Mouse (Mus musculus): ENCODE results near the gene Mcoln1. TPM values are rescaled to one million over a fixed set of nuclear protein-coding genes. Genes with fewer than 3 reads are reported as not detected.

The Mcoln1 gene
- 88.3 and 111 TPM in 2 replicates for polyA plus RNA-seq (2015; fragmentation: Nextera tagmentation; extraction: Ambion mirVana)

DNA sequence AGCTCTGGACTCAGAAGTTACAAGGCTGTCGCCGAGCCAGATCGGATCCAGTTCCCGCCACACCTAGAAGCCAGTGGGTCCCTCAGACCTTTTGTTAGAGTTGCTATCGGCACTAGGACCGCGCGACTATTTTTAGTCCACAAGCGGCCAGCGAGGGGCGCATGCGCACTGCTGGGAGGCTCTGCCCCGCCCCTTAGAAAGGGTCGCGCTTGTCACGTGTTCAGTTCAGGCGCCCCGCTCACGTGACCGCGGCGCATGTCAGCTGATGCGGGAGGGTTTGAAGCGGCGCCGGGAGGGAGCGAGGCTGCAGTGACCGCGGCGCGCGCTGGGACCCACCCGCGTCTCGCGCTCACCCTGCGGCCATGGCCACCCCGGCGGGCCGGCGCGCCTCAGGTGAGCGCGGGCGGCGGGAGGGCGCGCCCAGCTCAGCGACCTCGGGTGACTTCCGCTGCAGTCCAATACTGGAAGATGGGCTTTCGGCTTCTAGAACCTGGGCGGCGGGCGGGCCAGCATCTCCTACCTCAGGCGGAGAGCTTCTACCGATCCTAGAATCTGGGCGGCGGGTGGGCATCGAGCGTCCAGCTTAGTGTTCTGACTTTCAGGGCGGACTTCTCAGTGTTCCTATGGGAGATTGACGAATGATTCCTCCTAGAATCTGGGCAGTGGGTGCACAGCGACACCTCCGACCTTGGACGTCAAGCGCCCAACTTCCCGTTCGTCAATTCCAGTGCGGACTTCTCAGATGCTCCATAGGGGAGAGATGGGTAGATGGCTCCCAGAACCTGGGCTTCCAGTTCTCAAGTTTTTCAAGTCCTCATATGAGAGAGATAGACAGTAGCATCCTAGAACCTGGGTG is at the start of gene Mcoln1:
Gene Mcoln1 (plus strand): TSS at position 223 of the 856 bp plus-strand sequence.
- Histone ChIP-seq H3K4me3 (replicated peaks; ENCODE audit: low read length) (peak within 1 kb of the TSS; percentile 66), H3K9me3 (ENCODE audit: control insufficient read depth, low read length) (no peaks in the 10 kb centered on the region; the same call in 1 of the 2 replicates)

DNA sequence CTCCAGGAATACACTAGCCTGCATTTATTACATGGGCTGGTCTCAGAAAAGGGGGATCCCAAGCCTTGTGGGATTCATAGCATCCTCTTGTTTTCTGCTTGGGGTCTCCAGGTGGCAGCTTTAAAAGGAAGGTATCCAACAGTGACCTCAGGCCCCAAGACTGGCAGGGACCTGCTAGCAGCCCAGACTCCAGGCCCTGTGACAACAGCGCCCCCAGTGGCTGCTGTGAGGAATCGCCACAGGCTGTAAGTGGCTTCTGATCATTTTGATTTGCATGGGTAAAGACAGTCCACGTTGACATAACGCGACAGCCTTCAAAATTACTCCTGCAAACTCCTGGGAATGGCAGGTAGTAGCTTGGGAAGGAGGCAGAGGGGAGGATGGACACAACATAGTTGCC is 49.6 kb upstream of the Mcoln1 start:
- Histone ChIP-seq H3K9me3 (ENCODE audit: control insufficient read depth, low read length) (no peaks in the 10 kb centered on the region), H3K4me3 (replicated peaks; ENCODE audit: low read length) (no peak overlapping the region), H3K4me1 (replicated peaks; ENCODE audit: control insufficient read depth, insufficient read depth, low read length) (no peaks in the 10 kb centered on the region), H3K27ac (ENCODE audit: low read length) (no peak overlapping the region), H3K27me3 (replicated peaks; ENCODE audit: control insufficient read depth, insufficient read depth, low read length) (no peaks in the 10 kb centered on the region), H3K9ac (replicated peaks; ENCODE audit: low read depth, low read length) (no peak overlapping the region), H3K36me3 (ENCODE audit: control insufficient read depth, insufficient read depth) (peaks cover 30% of the 10 kb centered on the region), H3K4me2 (ENCODE audit: low read length) (no peak overlapping the region)
- WGBS: 35% methylated on average over 5 of the region's 5 CpGs
- ATAC-seq: peak; percentile 47; the same call in 1 of the 2 replicates

More for the DNA sequence above, at the start of gene Mcoln1:
- Histone ChIP-seq H3K36me3 (ENCODE audit: control insufficient read depth, insufficient read depth) (peaks cover 15% of the 10 kb centered on the region), H3K27ac (ENCODE audit: low read length) (peak within 1 kb of the TSS; percentile 90), H3K27me3 (replicated peaks; ENCODE audit: control insufficient read depth, insufficient read depth, low read length) (no peaks in the 10 kb centered on the region), H3K9ac (replicated peaks; ENCODE audit: low read depth, low read length) (peak within 1 kb of the TSS; percentile 67), H3K4me1 (replicated peaks; ENCODE audit: control insufficient read depth, insufficient read depth, low read length) (peaks cover 35% of the 10 kb centered on the region), H3K4me2 (ENCODE audit: low read length) (peak within 1 kb of the TSS; percentile 93)
- WGBS: under 1% methylated on average over 70 of the region's 70 CpGs
- peak; percentile 85 for ATAC-seq

DNA sequence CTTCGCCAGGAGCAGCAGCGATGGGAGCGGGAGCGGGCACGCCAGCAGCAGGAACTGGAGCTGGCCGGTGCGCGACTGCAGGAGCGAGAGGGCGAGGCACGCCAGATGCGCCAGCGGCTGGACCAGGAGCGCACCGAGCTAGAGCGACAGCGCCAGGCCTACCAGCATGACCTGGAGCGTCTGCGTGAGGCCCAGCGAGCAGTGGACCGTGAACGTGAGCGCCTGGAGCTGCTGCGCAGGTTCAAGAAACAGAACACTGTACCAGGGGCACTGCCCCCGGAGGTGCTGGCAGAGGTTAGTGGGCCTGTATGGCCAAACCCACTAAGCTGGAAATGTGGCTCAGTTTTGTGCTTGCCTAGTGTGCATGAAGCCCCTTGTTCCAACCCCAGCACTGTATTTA is 48.3 kb upstream of the Mcoln1 start:
- no peak overlapping the region for H3K4me3 ChIP-seq (replicated peaks; ENCODE audit: low read length)
- H3K27me3 ChIP-seq (replicated peaks; ENCODE audit: control insufficient read depth, insufficient read depth, low read length): no peaks in the 10 kb centered on the region
- peaks cover 35% of the 10 kb centered on the region for H3K36me3 ChIP-seq (ENCODE audit: control insufficient read depth, insufficient read depth)
- no peaks in the 10 kb centered on the region for H3K9me3 ChIP-seq (ENCODE audit: control insufficient read depth, low read length)
- no peaks in the 10 kb centered on the region for H3K4me1 ChIP-seq (replicated peaks; ENCODE audit: control insufficient read depth, insufficient read depth, low read length)
- no peak overlapping the region for H3K9ac ChIP-seq (replicated peaks; ENCODE audit: low read depth, low read length)
- H3K4me2 ChIP-seq (ENCODE audit: low read length): no peak overlapping the region
- no peak for ATAC-seq
- no peak overlapping the region for H3K27ac ChIP-seq (ENCODE audit: low read length)
- WGBS: 96% methylated on average over 25 of the region's 25 CpGs

GRCm38 (mm10) chr8:3463248-3463647 is 37.0 kb upstream of the Mcoln1 start:
- no peak for ATAC-seq
- no peak overlapping the region for H3K9ac ChIP-seq (replicated peaks; ENCODE audit: low read depth, low read length)
- H3K27ac ChIP-seq (ENCODE audit: low read length): no peak overlapping the region
- no peaks in the 10 kb centered on the region for H3K36me3 ChIP-seq (ENCODE audit: control insufficient read depth, insufficient read depth)
- no peaks in the 10 kb centered on the region for H3K9me3 ChIP-seq (ENCODE audit: control insufficient read depth, low read length)
- H3K4me1 ChIP-seq (replicated peaks; ENCODE audit: control insufficient read depth, insufficient read depth, low read length): peaks cover 6% of the 10 kb centered on the region; the same call in 1 of the 2 replicates
- no peaks in the 10 kb centered on the region for H3K27me3 ChIP-seq (replicated peaks; ENCODE audit: control insufficient read depth, insufficient read depth, low read length)
- no peak overlapping the region for H3K4me3 ChIP-seq (replicated peaks; ENCODE audit: low read length)
- H3K4me2 ChIP-seq (ENCODE audit: low read length): no peak overlapping the region
- 87% methylated on average over 2 of the region's 2 CpGs for WGBS

GRCm38 (mm10) chr8:3464309-3464708 is 35.9 kb upstream of the Mcoln1 start:
- WGBS: 52% methylated on average over 5 of the region's 5 CpGs
- Histone ChIP-seq H3K27ac (ENCODE audit: low read length) (no peak overlapping the region), H3K9ac (replicated peaks; ENCODE audit: low read depth, low read length) (no peak overlapping the region), H3K4me1 (replicated peaks; ENCODE audit: control insufficient read depth, insufficient read depth, low read length) (peaks cover 7% of the 10 kb centered on the region; the same call in 1 of the 2 replicates), H3K27me3 (replicated peaks; ENCODE audit: control insufficient read depth, insufficient read depth, low read length) (no peaks in the 10 kb centered on the region), H3K4me2 (ENCODE audit: low read length) (no peak overlapping the region), H3K9me3 (ENCODE audit: control insufficient read depth, low read length) (no peaks in the 10 kb centered on the region), H3K36me3 (ENCODE audit: control insufficient read depth, insufficient read depth) (no peaks in the 10 kb centered on the region), H3K4me3 (replicated peaks; ENCODE audit: low read length) (no peak overlapping the region)
- ATAC-seq: no peak

GRCm38 (mm10) chr8:3467006-3467885 is 33.0 kb upstream of the Mcoln1 start, which contains the start of gene Pex11g:
Gene Pex11g (minus strand): TSS chr8:3467680.
- Histone ChIP-seq H3K4me2 (ENCODE audit: low read length) (peak within 1 kb of the TSS; percentile 66), H3K4me3 (replicated peaks; ENCODE audit: low read length) (peak within 1 kb of the TSS; percentile 49), H3K9me3 (ENCODE audit: control insufficient read depth, low read length) (no peaks in the 10 kb centered on the region), H3K9ac (replicated peaks; ENCODE audit: low read depth, low read length) (peak within 1 kb of the TSS; percentile 63), H3K27ac (ENCODE audit: low read length) (peak within 1 kb of the TSS; percentile 29; the same call in 1 of the 2 replicates), H3K36me3 (ENCODE audit: control insufficient read depth, insufficient read depth) (no peaks in the 10 kb centered on the region), H3K4me1 (replicated peaks; ENCODE audit: control insufficient read depth, insufficient read depth, low read length) (peaks cover 7% of the 10 kb centered on the region; the same call in 1 of the 2 replicates), H3K27me3 (replicated peaks; ENCODE audit: control insufficient read depth, insufficient read depth, low read length) (no peaks in the 10 kb centered on the region)
- 6% methylated on average over 32 of the region's 32 CpGs for WGBS
- ATAC-seq: peak; percentile 87

DNA sequence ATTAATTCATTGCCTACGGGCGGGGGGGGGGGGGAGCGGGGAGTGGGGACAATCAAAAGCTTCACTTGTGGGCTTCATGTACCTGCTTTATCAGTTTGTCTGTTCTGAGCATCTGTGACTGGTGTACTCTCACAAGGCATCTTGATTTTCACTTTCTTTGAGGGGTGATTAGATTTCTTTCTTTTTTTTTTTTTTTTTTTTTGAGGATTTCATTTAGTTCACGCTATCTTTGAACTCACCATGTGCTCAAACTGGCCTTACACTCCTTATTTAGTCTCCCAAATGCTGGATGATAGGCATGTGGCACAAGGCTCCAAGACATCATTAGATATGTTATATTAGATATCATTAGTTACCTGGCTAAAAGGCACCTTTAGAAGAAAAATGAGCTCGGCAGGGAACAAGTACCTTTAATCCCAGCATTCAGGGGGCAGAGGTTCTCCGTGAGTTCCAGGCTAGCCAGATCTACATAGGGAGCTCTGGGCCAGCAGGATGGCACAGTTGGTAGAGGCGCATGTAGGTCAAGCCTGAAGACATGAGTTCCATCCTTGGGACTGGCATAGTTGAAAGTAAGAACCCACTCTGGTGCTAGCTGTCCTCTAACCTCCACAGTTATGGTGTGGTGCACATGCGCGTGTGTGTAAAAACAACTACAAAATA is 32.2 kb upstream of the Mcoln1 start:
- Histone ChIP-seq H3K9ac (replicated peaks; ENCODE audit: low read depth, low read length) (peak overlapping the region; percentile 63), H3K36me3 (ENCODE audit: control insufficient read depth, insufficient read depth) (no peaks in the 10 kb centered on the region), H3K4me3 (replicated peaks; ENCODE audit: low read length) (peak overlapping the region; percentile 49), H3K4me2 (ENCODE audit: low read length) (peak overlapping the region; percentile 66), H3K4me1 (replicated peaks; ENCODE audit: control insufficient read depth, insufficient read depth, low read length) (peaks cover 7% of the 10 kb centered on the region; the same call in 1 of the 2 replicates), H3K27me3 (replicated peaks; ENCODE audit: control insufficient read depth, insufficient read depth, low read length) (no peaks in the 10 kb centered on the region), H3K9me3 (ENCODE audit: control insufficient read depth, low read length) (no peaks in the 10 kb centered on the region), H3K27ac (ENCODE audit: low read length) (peak overlapping the region; percentile 29; the same call in 1 of the 2 replicates)
- 55% methylated on average over 8 of the region's 9 CpGs for WGBS
- peak; percentile 14 for ATAC-seq

DNA sequence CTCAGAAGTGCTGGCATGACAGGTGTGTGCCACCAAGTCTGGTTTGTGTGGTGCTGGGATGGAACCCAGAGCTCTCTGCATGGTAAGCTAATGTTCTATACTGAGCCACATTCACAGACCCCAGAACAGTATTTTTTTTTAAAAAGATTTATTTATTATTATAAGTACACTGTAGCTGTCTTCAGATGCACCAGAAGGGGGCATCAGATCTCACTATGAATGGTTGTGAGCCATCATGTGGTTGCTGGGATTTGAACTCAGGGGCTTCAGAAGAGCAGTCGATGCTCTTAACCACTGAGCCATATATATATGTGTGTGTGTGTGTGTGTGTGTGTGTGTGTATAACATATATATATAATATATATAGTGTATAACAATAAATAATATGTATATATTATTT is 31.4 kb upstream of the Mcoln1 start:
- Histone ChIP-seq H3K4me1 (replicated peaks; ENCODE audit: control insufficient read depth, insufficient read depth, low read length) (peaks cover 7% of the 10 kb centered on the region; the same call in 1 of the 2 replicates), H3K27me3 (replicated peaks; ENCODE audit: control insufficient read depth, insufficient read depth, low read length) (no peaks in the 10 kb centered on the region), H3K9me3 (ENCODE audit: control insufficient read depth, low read length) (no peaks in the 10 kb centered on the region), H3K36me3 (ENCODE audit: control insufficient read depth, insufficient read depth) (no peaks in the 10 kb centered on the region), H3K4me3 (replicated peaks; ENCODE audit: low read length) (no peak overlapping the region), H3K27ac (ENCODE audit: low read length) (no peak overlapping the region), H3K4me2 (ENCODE audit: low read length) (no peak overlapping the region), H3K9ac (replicated peaks; ENCODE audit: low read depth, low read length) (no peak overlapping the region)
- ATAC-seq: no peak
- 95% methylated on average over 1 of the region's 1 CpGs for WGBS

Measured in forebrain, embryonic 16.5 days (tissue).